Mouse (Mus musculus): ENCODE measurements around the gene Gucd1. TPM values are rescaled to one million over a fixed set of nuclear protein-coding genes. Genes with fewer than 3 reads are reported as not detected.
"Not testable (repeated sequence)": the region's sequence is repeated elsewhere in the genome, so short reads cannot be mapped to it uniquely, and the experiment has no call there.

Gucd1 gene
- total RNA-seq, 1 experiment: 11.5 TPM

DNA sequence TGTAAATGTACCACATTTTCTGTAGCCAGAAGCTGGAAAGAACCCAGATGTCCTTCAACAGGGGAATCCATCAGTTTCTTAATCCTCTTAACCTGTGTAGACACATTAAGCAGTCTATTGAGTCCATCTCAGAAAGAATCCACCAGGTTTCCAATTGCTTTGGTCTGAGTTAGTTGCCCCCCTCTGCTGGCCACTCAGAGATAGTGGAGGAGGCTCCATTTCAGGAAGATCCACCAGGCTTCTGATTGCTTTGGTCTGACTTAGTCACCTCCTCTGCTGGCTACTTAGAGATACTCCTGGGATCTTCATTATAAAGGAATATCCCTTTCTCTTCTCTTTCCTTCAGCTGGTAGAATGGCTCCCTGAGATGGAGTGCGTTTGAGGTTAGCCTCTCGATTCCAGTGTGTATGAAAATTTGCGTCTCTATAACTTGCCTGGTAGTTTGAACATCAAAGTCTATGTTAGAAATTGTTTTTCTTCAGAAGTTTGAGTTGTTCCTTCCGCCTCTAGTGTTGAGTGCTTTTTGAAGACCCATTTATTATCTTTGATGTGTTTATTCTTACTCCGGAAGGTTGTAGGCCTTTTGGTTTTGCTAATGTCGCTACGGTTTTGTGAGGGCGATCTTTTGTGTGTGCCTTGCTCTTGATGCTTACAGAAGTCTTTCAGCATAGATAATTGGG lies 100.3 kb downstream of the Gucd1 start:
- Histone ChIP-seq H3K36me3 (ENCODE audit: control insufficient read depth, insufficient read depth, low read length, poor library complexity, severe bottlenecking) (no peaks in the 10 kb centered on the region), H3K4me1 (ENCODE audit: control insufficient read depth in 2 of 2, insufficient read depth in 2 of 2, low read length in 2 of 2, poor library complexity in 1 of 2) (no peaks in the 10 kb centered on the region), H3K27ac (ENCODE audit: insufficient read depth, low read depth, low read length, poor library complexity, severe bottlenecking) (no peak overlapping the region), H3K4me3 (ENCODE audit: insufficient read depth in 1 of 2, low read depth in 1 of 2, low read length in 2 of 2, poor library complexity in 1 of 2, severe bottlenecking in 1 of 2) (no peak overlapping the region), H3K9ac (ENCODE audit: insufficient read depth, low read depth, low read length, poor library complexity, severe bottlenecking) (no peak overlapping the region), H3K9me3 (ENCODE audit: control insufficient read depth, insufficient read depth, low read depth, low read length) (no peaks in the 10 kb centered on the region)
- DNase-seq (ENCODE audit: low read depth, low spot score): no peak
- no peak for TF ChIP-seq MAFK (IDR thresholded peaks at IDR 0.05; ENCODE audit: insufficient read depth, low read depth, low read length)
- TF ChIP-seq HCFC1 (IDR thresholded peaks at IDR 0.05; ENCODE audit: borderline replicate concordance, insufficient read depth, low read length): no peak
- TF ChIP-seq ZC3H11A (IDR thresholded peaks at IDR 0.05; ENCODE audit: borderline replicate concordance, low read depth, low read length): no peak
- TF ChIP-seq ZNF384 (IDR thresholded peaks at IDR 0.05; ENCODE audit: low read depth, low read length): no peak
- TF ChIP-seq CHD2 (IDR thresholded peaks at IDR 0.05; ENCODE audit: low read depth, low read length): no peak
- in situ Hi-C loops (cut with MboI; ENCODE audit: low sequenced_read_pairs in 2 of 2, unreplicated experiment in 2 of 2): no loop called here

DNA sequence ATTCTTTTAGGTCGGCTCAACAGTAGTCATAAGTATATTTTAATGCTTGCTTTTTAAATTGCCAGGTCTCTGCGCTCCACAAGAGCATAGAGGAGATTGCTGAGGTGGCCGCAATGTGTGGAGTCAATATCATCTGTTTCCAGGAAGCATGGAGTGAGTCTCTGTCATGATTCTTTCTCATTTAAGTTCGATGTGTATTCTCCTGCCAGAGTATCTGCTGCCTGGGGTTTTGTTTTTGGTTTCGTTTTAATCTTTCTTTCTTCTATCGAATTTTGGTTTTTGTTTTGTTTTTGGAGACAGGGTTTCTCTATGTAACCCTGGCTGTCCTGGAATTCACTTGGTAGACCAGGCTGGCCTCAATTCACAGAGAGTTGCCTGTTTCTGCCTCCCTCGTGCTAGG lies 102.8 kb downstream of the Gucd1 start:
- H3K27ac ChIP-seq (ENCODE audit: insufficient read depth, low read depth, low read length, poor library complexity, severe bottlenecking): no peak overlapping the region
- no peak overlapping the region for H3K9ac ChIP-seq (ENCODE audit: insufficient read depth, low read depth, low read length, poor library complexity, severe bottlenecking)
- in situ Hi-C loops (cut with MboI; ENCODE audit: low sequenced_read_pairs in 2 of 2, unreplicated experiment in 2 of 2): no loop called here
- no peak for DNase-seq (ENCODE audit: low read depth, low spot score)
- no peaks in the 10 kb centered on the region for H3K4me1 ChIP-seq (ENCODE audit: control insufficient read depth in 2 of 2, insufficient read depth in 2 of 2, low read length in 2 of 2, poor library complexity in 1 of 2)
- TF ChIP-seq ZC3H11A (IDR thresholded peaks at IDR 0.05; ENCODE audit: borderline replicate concordance, low read depth, low read length): no peak
- TF ChIP-seq HCFC1 (IDR thresholded peaks at IDR 0.05; ENCODE audit: borderline replicate concordance, insufficient read depth, low read length): no peak
- no peak for TF ChIP-seq ZNF384 (IDR thresholded peaks at IDR 0.05; ENCODE audit: low read depth, low read length)
- no peak for TF ChIP-seq CHD2 (IDR thresholded peaks at IDR 0.05; ENCODE audit: low read depth, low read length)
- no peak for TF ChIP-seq MAFK (IDR thresholded peaks at IDR 0.05; ENCODE audit: insufficient read depth, low read depth, low read length)
- no peaks in the 10 kb centered on the region for H3K36me3 ChIP-seq (ENCODE audit: control insufficient read depth, insufficient read depth, low read length, poor library complexity, severe bottlenecking)
- no peak overlapping the region for H3K4me3 ChIP-seq (ENCODE audit: insufficient read depth in 1 of 2, low read depth in 1 of 2, low read length in 2 of 2, poor library complexity in 1 of 2, severe bottlenecking in 1 of 2)
- no peaks in the 10 kb centered on the region for H3K9me3 ChIP-seq (ENCODE audit: control insufficient read depth, insufficient read depth, low read depth, low read length)

GRCm38 (mm10) chr10:75412114-75413103 lies 105.4 kb downstream of the Gucd1 start:
- no peaks in the 10 kb centered on the region for H3K36me3 ChIP-seq (ENCODE audit: control insufficient read depth, insufficient read depth, low read length, poor library complexity, severe bottlenecking)
- H3K27ac ChIP-seq (ENCODE audit: insufficient read depth, low read depth, low read length, poor library complexity, severe bottlenecking): no peak overlapping the region
- in situ Hi-C loops (cut with MboI; ENCODE audit: low sequenced_read_pairs in 2 of 2, unreplicated experiment in 2 of 2): no loop called here
- DNase-seq (ENCODE audit: low read depth, low spot score): no peak
- H3K4me3 ChIP-seq (ENCODE audit: insufficient read depth in 1 of 2, low read depth in 1 of 2, low read length in 2 of 2, poor library complexity in 1 of 2, severe bottlenecking in 1 of 2): no peak overlapping the region
- no peak for TF ChIP-seq HCFC1 (IDR thresholded peaks at IDR 0.05; ENCODE audit: borderline replicate concordance, insufficient read depth, low read length)
- no peak for TF ChIP-seq MAFK (IDR thresholded peaks at IDR 0.05; ENCODE audit: insufficient read depth, low read depth, low read length)
- TF ChIP-seq CHD2 (IDR thresholded peaks at IDR 0.05; ENCODE audit: low read depth, low read length): no peak
- TF ChIP-seq ZNF384 (IDR thresholded peaks at IDR 0.05; ENCODE audit: low read depth, low read length): no peak
- no peak for TF ChIP-seq ZC3H11A (IDR thresholded peaks at IDR 0.05; ENCODE audit: borderline replicate concordance, low read depth, low read length)
- no peaks in the 10 kb centered on the region for H3K4me1 ChIP-seq (ENCODE audit: control insufficient read depth in 2 of 2, insufficient read depth in 2 of 2, low read length in 2 of 2, poor library complexity in 1 of 2)
- no peaks in the 10 kb centered on the region for H3K9me3 ChIP-seq (ENCODE audit: control insufficient read depth, insufficient read depth, low read depth, low read length)
- no peak overlapping the region for H3K9ac ChIP-seq (ENCODE audit: insufficient read depth, low read depth, low read length, poor library complexity, severe bottlenecking)

GRCm38 (mm10) chr10:75411343-75412113 lies 106.2 kb downstream of the Gucd1 start:
- in situ Hi-C loops (cut with MboI; ENCODE audit: low sequenced_read_pairs in 2 of 2, unreplicated experiment in 2 of 2); DNase-seq (ENCODE audit: low read depth, low spot score); H3K4me3 ChIP-seq (ENCODE audit: insufficient read depth in 1 of 2, low read depth in 1 of 2, low read length in 2 of 2, poor library complexity in 1 of 2, severe bottlenecking in 1 of 2); H3K27ac ChIP-seq (ENCODE audit: insufficient read depth, low read depth, low read length, poor library complexity, severe bottlenecking); H3K9me3 ChIP-seq (ENCODE audit: control insufficient read depth, insufficient read depth, low read depth, low read length); H3K4me1 ChIP-seq (ENCODE audit: control insufficient read depth in 2 of 2, insufficient read depth in 2 of 2, low read length in 2 of 2, poor library complexity in 1 of 2); H3K9ac ChIP-seq (ENCODE audit: insufficient read depth, low read depth, low read length, poor library complexity, severe bottlenecking); H3K36me3 ChIP-seq (ENCODE audit: control insufficient read depth, insufficient read depth, low read length, poor library complexity, severe bottlenecking): not testable (repeated sequence)
